Mouse (Mus musculus) limb, embryonic 15.5 days (tissue): ENCODE results near the gene Cckar. TPM values are rescaled to one million over a fixed set of nuclear protein-coding genes. Genes with fewer than 3 reads are reported as not detected.
"Not testable (repeated sequence)": the region's sequence is repeated elsewhere in the genome, so short reads cannot be mapped to it uniquely, and the experiment has no call there.

ENCODE experiments used
- ATAC-seq: fragments of 200-750 bp; cut with Nextera tagmentation; 2 replicates; pipeline ENCODE4 v1.8.0; 2017; ENCODE audit warnings: low read depth, moderate TSS enrichment; ENCODE audit not compliant: insufficient number of reproducible peaks, low FRiP score, low TSS enrichment
- H3K27ac ChIP-seq: fragments of 300-500 bp; sonication (generic); 2 replicates; pipeline ENCODE4 v1.5.1; 2015; ENCODE audit warnings: moderate library complexity, mild to moderate bottlenecking, inconsistent platforms
- H3K27me3 ChIP-seq: fragments of 300-500 bp; sonication (generic); 2 replicates; pipeline ENCODE4 v1.6.1; 2015; ENCODE audit warnings: inconsistent platforms
- H3K36me3 ChIP-seq: fragments of 300-500 bp; sonication (generic); 2 replicates; pipeline ENCODE4 v1.6.1; 2015; ENCODE audit warnings: inconsistent platforms
- H3K4me1 ChIP-seq: fragments of 300-500 bp; sonication (generic); 2 replicates; pipeline ENCODE4 v1.6.1; 2015; ENCODE audit warnings: inconsistent platforms
- H3K4me2 ChIP-seq: fragments of 300-500 bp; sonication (generic); 2 replicates; pipeline ENCODE4 v1.6.1; 2015; ENCODE audit warnings: mild to moderate bottlenecking, inconsistent platforms
- H3K4me3 ChIP-seq: fragments of 300-500 bp; sonication (generic); 2 replicates; pipeline ENCODE4 v1.5.1; 2015; ENCODE audit warnings: mild to moderate bottlenecking, inconsistent platforms
- H3K9ac ChIP-seq: fragments of 300-500 bp; sonication (generic); 2 replicates; pipeline ENCODE4 v1.6.1; 2015; ENCODE audit warnings: inconsistent platforms
- H3K9me3 ChIP-seq: fragments of 300-500 bp; sonication (generic); 2 replicates; pipeline ENCODE4 v1.6.1; 2016; ENCODE audit warnings: inconsistent platforms
- WGBS: fragments of 180-500 bp; shearing (Covaris S2); methylation state at CpG from one replicate; pipeline ENCODE4 v1.1.7; 2015; 5-methylcytosine and 5-hydroxymethylcytosine counted together
- polyA plus RNA-seq: library from polyadenylated mRNA; unstranded; fragments of >200 nt; fragmentation: Nextera tagmentation; extraction: Ambion mirVana; gene quantifications from 2 replicates; pipeline ENCODE4 v1.2.1, GENCODE M21; 2015

Gene Cckar
- polyA plus RNA-seq, 1 experiment from 2014 or later = 0.08 TPM

DNA sequence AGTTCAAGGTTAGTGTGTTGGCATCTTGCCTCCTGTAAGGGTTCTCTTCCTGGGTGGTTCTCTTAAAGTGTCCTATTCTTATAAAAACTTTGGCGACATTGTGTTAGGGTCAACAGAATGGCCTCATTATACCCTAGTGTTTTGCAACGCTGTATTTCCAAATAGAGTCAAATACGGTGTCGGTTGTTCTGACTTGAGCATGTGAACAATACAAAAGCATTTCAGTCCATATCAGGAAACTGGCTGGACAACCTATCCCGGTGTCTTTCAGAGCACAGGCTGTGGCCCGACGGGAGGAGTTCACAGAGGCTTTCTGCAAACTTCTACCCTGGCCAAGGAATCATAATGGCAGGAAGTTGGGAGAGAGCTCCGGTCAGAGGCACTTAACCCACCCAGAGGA is 15.4 kb downstream of the Cckar start:
- Histone ChIP-seq H3K27ac (no peak overlapping the region), H3K27me3 (no peaks in the 10 kb centered on the region), H3K36me3 (no peaks in the 10 kb centered on the region), H3K4me1 (no peaks in the 10 kb centered on the region), H3K9me3 (no peaks in the 10 kb centered on the region), H3K9ac (no peak overlapping the region), H3K4me2 (no peak overlapping the region), H3K4me3 (no peak overlapping the region)
- ATAC-seq = no peak
- whole genome bisulfite sequencing = 85% methylated on average over 8 of the region's 8 CpGs

- Histone ChIP-seq H3K27ac (no peak overlapping the region), H3K36me3 (no peaks in the 10 kb centered on the region), H3K27me3 (no peaks in the 10 kb centered on the region), H3K4me3 (no peak overlapping the region), H3K4me2 (no peak overlapping the region), H3K9me3 (no peaks in the 10 kb centered on the region), H3K9ac (no peak overlapping the region), H3K4me1 (no peaks in the 10 kb centered on the region)
- 43% methylated on average over 3 of the region's 3 CpGs for WGBS
- no peak for ATAC-seq
Observed at GRCm38 (mm10) chr5:53691577-53691976, 15.9 kb downstream of the Cckar start.

DNA sequence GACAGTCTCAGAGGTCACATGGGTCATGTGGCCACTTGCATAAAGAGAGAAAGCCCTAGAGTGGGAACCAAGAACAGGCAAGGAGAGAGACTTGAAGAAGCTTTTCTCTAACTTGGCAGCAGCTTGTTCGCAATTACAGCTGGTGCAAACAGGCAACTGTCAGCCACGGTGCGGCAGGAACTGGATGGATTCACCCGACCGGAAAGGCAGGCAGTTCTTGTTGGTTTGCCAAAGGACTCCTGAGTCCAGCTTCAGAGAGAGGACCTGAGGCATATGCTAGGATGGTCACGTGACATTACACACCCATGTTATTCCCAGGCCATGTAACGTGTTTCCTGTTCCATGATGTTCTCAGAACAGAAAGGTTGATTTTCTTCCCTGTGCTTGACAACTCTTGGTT is 19.2 kb downstream of the Cckar start:
- 77% methylated on average over 7 of the region's 7 CpGs for WGBS
- no peaks in the 10 kb centered on the region for H3K36me3 ChIP-seq
- H3K27me3 ChIP-seq = no peaks in the 10 kb centered on the region
- no peak overlapping the region for H3K27ac ChIP-seq
- no peak for ATAC-seq
- no peaks in the 10 kb centered on the region for H3K4me1 ChIP-seq
- no peak overlapping the region for H3K4me2 ChIP-seq
- no peak overlapping the region for H3K9ac ChIP-seq
- no peak overlapping the region for H3K4me3 ChIP-seq
- H3K9me3 ChIP-seq = no peaks in the 10 kb centered on the region

DNA sequence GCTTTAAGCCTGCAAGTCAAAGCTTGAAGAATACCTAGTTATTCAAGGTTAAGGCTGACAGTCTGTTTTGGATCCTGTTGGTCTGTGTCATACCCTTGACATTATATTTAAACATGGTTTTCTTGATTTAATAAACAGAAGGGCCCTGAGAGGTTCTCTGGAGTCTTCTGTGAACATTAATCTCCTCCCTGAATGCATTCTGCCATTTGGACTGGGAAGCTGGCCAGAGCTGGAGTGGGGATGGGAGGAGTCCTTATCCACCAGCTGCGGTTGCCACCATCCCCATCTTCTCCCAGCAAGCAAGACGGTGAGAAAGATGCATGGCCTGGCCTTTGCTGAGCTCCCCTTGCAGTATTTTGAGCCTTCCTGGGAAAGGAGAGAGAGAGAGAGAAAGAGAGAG is 21.1 kb downstream of the Cckar start:
- Histone ChIP-seq H3K9me3 (no peaks in the 10 kb centered on the region), H3K27me3 (no peaks in the 10 kb centered on the region), H3K9ac (no peak overlapping the region), H3K4me2 (no peak overlapping the region), H3K4me3 (no peak overlapping the region), H3K27ac (no peak overlapping the region), H3K4me1 (no peaks in the 10 kb centered on the region), H3K36me3 (no peaks in the 10 kb centered on the region)
- WGBS = 74% methylated on average over 2 of the region's 2 CpGs
- ATAC-seq = no peak

DNA sequence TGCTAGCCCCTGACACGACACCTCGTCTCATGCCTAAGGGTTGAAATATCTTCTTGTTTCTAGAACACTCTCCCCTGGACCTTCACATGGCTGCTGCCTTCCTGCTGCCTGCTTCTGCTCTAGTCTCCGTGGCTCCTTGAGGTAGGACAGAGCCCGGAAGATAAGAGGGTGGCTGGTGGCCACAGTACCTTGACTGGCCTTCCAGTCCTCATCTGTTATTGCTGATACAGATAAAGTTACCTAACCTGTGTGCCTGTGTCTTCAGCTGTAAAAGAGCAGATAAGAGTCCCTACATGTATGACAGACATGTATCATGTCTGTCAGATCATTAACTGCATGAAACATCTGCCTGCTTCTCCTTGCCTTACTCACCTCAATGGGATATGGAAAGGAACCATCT is 21.9 kb downstream of the Cckar start:
- Histone ChIP-seq H3K4me2 (no peak overlapping the region), H3K36me3 (no peaks in the 10 kb centered on the region), H3K4me3 (no peak overlapping the region), H3K9me3 (no peaks in the 10 kb centered on the region), H3K9ac (no peak overlapping the region), H3K27me3 (no peaks in the 10 kb centered on the region), H3K27ac (no peak overlapping the region), H3K4me1 (no peaks in the 10 kb centered on the region)
- WGBS = 73% methylated on average over 4 of the region's 4 CpGs
- no peak for ATAC-seq

DNA sequence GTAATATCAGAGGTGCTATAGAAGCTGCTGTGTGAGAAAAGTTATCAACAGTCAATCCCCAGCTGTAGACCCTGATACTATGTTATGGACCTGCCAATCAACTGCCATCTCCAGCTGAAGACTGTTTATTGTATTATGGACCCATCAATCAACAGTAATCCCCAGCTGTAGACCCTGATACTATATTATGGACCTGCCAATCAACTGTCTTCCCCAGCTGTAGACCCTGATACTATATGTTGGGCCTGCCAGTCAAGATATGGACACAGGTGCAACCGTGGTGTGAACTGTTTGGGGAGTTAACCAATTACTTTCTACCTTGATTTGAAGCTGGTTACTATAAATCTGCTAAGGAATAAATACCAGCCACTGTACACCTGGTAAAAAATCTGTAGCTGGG is 23.1 kb downstream of the Cckar start:
- H3K36me3 ChIP-seq = no peaks in the 10 kb centered on the region
- ATAC-seq = no peak
- no peak overlapping the region for H3K9ac ChIP-seq
- no peaks in the 10 kb centered on the region for H3K9me3 ChIP-seq
- no peak overlapping the region for H3K4me2 ChIP-seq
- H3K27me3 ChIP-seq = no peaks in the 10 kb centered on the region
- no peaks in the 10 kb centered on the region for H3K4me1 ChIP-seq
- no peak overlapping the region for H3K4me3 ChIP-seq
- H3K27ac ChIP-seq = no peak overlapping the region
- 82% methylated on average over 1 of the region's 1 CpGs for WGBS

GRCm38 (mm10) chr5:53683916-53684315 is 23.6 kb downstream of the Cckar start:
- Histone ChIP-seq H3K27ac (no peak overlapping the region), H3K4me2 (no peak overlapping the region), H3K9ac (no peak overlapping the region), H3K4me1 (no peaks in the 10 kb centered on the region), H3K36me3 (no peaks in the 10 kb centered on the region), H3K9me3 (no peaks in the 10 kb centered on the region), H3K27me3 (no peaks in the 10 kb centered on the region), H3K4me3 (no peak overlapping the region)
- ATAC-seq = no peak
- 84% methylated on average over 3 of the region's 3 CpGs for WGBS

- Histone ChIP-seq H3K9me3 (no peaks in the 10 kb centered on the region), H3K4me3 (no peak overlapping the region), H3K27me3 (no peaks in the 10 kb centered on the region), H3K27ac (no peak overlapping the region), H3K4me2 (no peak overlapping the region), H3K9ac (no peak overlapping the region), H3K4me1 (no peaks in the 10 kb centered on the region), H3K36me3 (no peaks in the 10 kb centered on the region)
- ATAC-seq = no peak
- 55% methylated on average over 6 of the region's 6 CpGs for WGBS
Observed at GRCm38 (mm10) chr5:53679651-53680050, 27.9 kb downstream of the Cckar start.

GRCm38 (mm10) chr5:53678036-53678767 is 29.3 kb downstream of the Cckar start:
- Histone ChIP-seq H3K27me3 (no peaks in the 10 kb centered on the region), H3K36me3 (no peaks in the 10 kb centered on the region), H3K4me3 (no peak overlapping the region), H3K4me2 (no peak overlapping the region), H3K9ac (no peak overlapping the region), H3K27ac (no peak overlapping the region), H3K4me1 (no peaks in the 10 kb centered on the region), H3K9me3 (no peaks in the 10 kb centered on the region)
- no peak for ATAC-seq
- WGBS = 54% methylated on average over 13 of the region's 13 CpGs

DNA sequence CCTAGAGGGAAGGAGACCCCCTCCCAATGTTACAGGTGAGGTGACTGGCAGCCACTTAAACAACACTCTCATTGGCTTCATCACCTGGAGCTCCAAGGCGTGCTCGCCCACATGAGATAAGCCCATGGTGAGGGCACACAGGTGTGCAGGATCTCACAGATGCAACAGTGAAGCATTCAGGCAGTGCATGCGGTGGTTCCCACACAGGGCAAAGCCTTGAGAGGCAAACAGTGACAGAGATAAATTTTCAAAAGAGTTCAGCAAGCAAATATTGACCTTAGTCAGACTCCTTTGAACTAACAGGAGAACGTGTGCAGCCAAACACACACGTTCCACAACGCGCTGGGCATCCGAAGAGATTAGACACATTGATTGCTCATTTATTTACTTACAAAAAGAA is 30.8 kb downstream of the Cckar start:
- no peak for ATAC-seq
- no peak overlapping the region for H3K4me3 ChIP-seq
- no peak overlapping the region for H3K9ac ChIP-seq
- H3K36me3 ChIP-seq = no peaks in the 10 kb centered on the region
- no peak overlapping the region for H3K4me2 ChIP-seq
- H3K4me1 ChIP-seq = no peaks in the 10 kb centered on the region
- H3K27ac ChIP-seq = no peak overlapping the region
- H3K27me3 ChIP-seq = no peaks in the 10 kb centered on the region
- H3K9me3 ChIP-seq = no peaks in the 10 kb centered on the region
- WGBS = 88% methylated on average over 8 of the region's 8 CpGs

DNA sequence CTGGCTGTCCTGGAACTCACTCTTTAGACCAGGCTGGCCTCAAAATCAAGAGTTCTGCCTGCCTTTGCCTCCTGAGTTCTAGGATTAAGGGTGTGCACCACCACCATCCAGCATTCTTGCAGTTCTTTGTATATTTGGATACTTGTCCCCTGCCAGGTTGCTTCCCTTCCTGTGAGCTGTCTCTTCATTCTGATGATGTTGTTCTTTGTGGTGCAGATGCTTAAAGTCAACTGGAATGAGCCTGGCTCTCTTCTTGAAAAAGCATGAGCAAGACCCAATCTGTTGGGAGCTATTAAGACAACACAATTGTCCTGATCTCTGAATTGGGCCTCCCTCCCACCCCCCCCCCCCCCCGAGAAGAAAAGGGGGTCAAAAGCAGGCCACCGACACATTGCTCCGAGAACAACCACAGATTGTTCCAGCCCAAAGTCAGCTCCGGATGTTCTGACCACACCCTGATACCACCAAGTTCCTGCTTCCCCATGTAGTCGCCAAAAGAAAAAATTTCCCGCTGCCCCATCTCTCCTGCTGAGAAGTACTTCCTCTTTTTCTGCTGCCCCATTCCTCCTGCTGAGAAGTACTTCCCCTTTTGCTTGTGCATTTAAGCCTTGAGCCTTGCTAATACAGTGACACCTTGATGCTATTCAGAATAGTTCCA is 33.9 kb downstream of the Cckar start:
- 85% methylated on average over 5 of the region's 6 CpGs for WGBS
- not testable (repeated sequence) for H3K4me3 ChIP-seq, H3K27me3 ChIP-seq

DNA sequence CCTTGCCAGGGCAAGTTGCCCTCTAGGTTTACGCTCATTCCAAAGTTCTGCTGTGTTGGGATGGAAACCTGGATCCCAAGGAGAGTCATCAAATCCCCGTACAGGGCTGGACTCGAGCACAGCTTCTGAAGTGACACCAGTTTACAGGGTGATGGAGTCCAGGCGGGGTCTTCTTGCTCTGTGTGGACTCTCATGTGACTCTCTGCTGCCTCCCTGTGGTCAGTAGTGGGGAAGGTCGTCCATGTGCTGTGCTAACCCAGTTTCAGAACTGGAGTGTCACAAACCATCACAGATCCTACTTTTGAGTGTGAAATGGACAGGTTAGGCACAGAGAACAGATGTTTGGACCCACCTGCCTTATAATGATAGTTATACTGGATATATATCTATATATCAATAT is 35.2 kb downstream of the Cckar start:
- Histone ChIP-seq H3K36me3 (no peaks in the 10 kb centered on the region), H3K9me3 (no peaks in the 10 kb centered on the region), H3K4me3 (no peak overlapping the region), H3K27ac (no peak overlapping the region), H3K27me3 (no peaks in the 10 kb centered on the region), H3K4me2 (no peak overlapping the region), H3K4me1 (no peaks in the 10 kb centered on the region), H3K9ac (no peak overlapping the region)
- no peak for ATAC-seq
- WGBS = 15% methylated on average over 5 of the region's 5 CpGs

More for the DNA sequence above, 33.9 kb downstream of the Cckar start:
- ATAC-seq, H3K4me2 ChIP-seq, H3K9ac ChIP-seq, H3K4me1 ChIP-seq, H3K36me3 ChIP-seq, H3K9me3 ChIP-seq, H3K27ac ChIP-seq: not testable (repeated sequence)
